Mouse (Mus musculus) kidney, embryonic 14.5 days (tissue): ENCODE measurements at regions not wholly inside any gene's neighbourhood (a gene's known extent, or its start where the extent isn't known, plus 50 kb on each side); places are given as distances from the start of the nearest gene placed in this dataset.
"Not testable (repeated sequence)": the region's sequence is repeated elsewhere in the genome, so short reads cannot be mapped to it uniquely, and the experiment has no call there.

ENCODE experiments used
- ATAC-seq: fragments of 200-750 bp; cut with Nextera tagmentation; 2 replicates; pipeline ENCODE4 v1.8.0; 2017; ENCODE audit warnings: moderate number of reproducible peaks, mild to moderate bottlenecking, moderate TSS enrichment, moderate library complexity; ENCODE audit not compliant: low FRiP score, low TSS enrichment
- H3K27ac ChIP-seq: fragments of 300-500 bp; sonication (generic); 2 replicates; pipeline ENCODE4 v1.5.1; 2014; ENCODE audit warnings: low read depth, mild to moderate bottlenecking, low read length, moderate library complexity, mixed read lengths
- H3K27me3 ChIP-seq: fragments of 300-500 bp; sonication (generic); 2 replicates; pipeline ENCODE4 v1.6.1; 2014; ENCODE audit warnings: mild to moderate bottlenecking, low read length; ENCODE audit not compliant: control insufficient read depth, insufficient read depth
- H3K36me3 ChIP-seq: fragments of 300-500 bp; sonication (generic); 2 replicates; pipeline ENCODE4 v1.6.1; 2014; ENCODE audit warnings: low read length, mixed read lengths; ENCODE audit not compliant: control insufficient read depth, insufficient read depth
- H3K4me1 ChIP-seq: fragments of 300-500 bp; sonication (generic); 2 replicates; pipeline ENCODE4 v1.6.1; 2014; ENCODE audit warnings: low read length, mixed read lengths; ENCODE audit not compliant: control insufficient read depth, insufficient read depth
- H3K4me2 ChIP-seq: fragments of 300-500 bp; sonication (generic); replicated peaks from 2 replicates; pipeline ENCODE4 v1.6.1; 2014; ENCODE audit warnings: low read depth, mild to moderate bottlenecking, low read length
- H3K4me3 ChIP-seq: fragments of 300-500 bp; sonication (generic); 2 replicates; pipeline ENCODE4 v1.5.1; 2014; ENCODE audit warnings: mild to moderate bottlenecking, low read length
- H3K9ac ChIP-seq: fragments of 300-500 bp; sonication (generic); 2 replicates; pipeline ENCODE4 v1.6.1; 2014; ENCODE audit warnings: low read depth, mild to moderate bottlenecking, low read length, moderate library complexity
- H3K9me3 ChIP-seq: fragments of 300-500 bp; sonication (generic); 2 replicates; pipeline ENCODE4 v1.6.1; 2016; ENCODE audit warnings: low read length; ENCODE audit not compliant: control insufficient read depth
- WGBS: fragments of 180-500 bp; shearing (Covaris S2); extraction: QIAGEN DNeasy Blood & Tissue Kit; methylation state at CpG from one replicate; pipeline ENCODE4 v1.1.7; 2014; 5-methylcytosine and 5-hydroxymethylcytosine counted together

- H3K9me3 ChIP-seq: no peaks in the 10 kb centered on the region
- H3K36me3 ChIP-seq: no peaks in the 10 kb centered on the region
- no peaks in the 10 kb centered on the region for H3K27me3 ChIP-seq
- no peak for ATAC-seq
- no peak overlapping the region for H3K4me3 ChIP-seq
- no peak overlapping the region for H3K9ac ChIP-seq
- WGBS: 67% methylated on average over 9 of the region's 9 CpGs
- H3K4me2 ChIP-seq: no peak overlapping the region
- no peaks in the 10 kb centered on the region for H3K4me1 ChIP-seq
- no peak overlapping the region for H3K27ac ChIP-seq
Measured at GRCm38 (mm10) chr13:57061656-57062055, 165.9 kb upstream of the Trpc7 start.

GRCm38 (mm10) chr13:57061074-57061473 is 165.3 kb upstream of the Trpc7 start:
- Histone ChIP-seq H3K9ac (no peak overlapping the region), H3K4me2 (no peak overlapping the region), H3K4me1 (no peaks in the 10 kb centered on the region), H3K36me3 (no peaks in the 10 kb centered on the region), H3K4me3 (no peak overlapping the region), H3K27me3 (no peaks in the 10 kb centered on the region), H3K9me3 (no peaks in the 10 kb centered on the region), H3K27ac (no peak overlapping the region)
- ATAC-seq: no peak
- WGBS: 71% methylated on average over 7 of the region's 7 CpGs

GRCm38 (mm10) chr13:57056786-57057185 is 161.0 kb upstream of the Trpc7 start:
- H3K4me1 ChIP-seq: no peaks in the 10 kb centered on the region
- H3K9me3 ChIP-seq: no peaks in the 10 kb centered on the region
- no peak overlapping the region for H3K4me3 ChIP-seq
- no peak overlapping the region for H3K27ac ChIP-seq
- 89% methylated on average over 15 of the region's 15 CpGs for WGBS
- no peak overlapping the region for H3K4me2 ChIP-seq
- no peaks in the 10 kb centered on the region for H3K36me3 ChIP-seq
- no peaks in the 10 kb centered on the region for H3K27me3 ChIP-seq
- ATAC-seq: no peak
- no peak overlapping the region for H3K9ac ChIP-seq

GRCm38 (mm10) chr13:57055409-57056195 is 159.8 kb upstream of the Trpc7 start:
- Histone ChIP-seq H3K9me3 (no peaks in the 10 kb centered on the region), H3K36me3 (no peaks in the 10 kb centered on the region), H3K27ac (no peak overlapping the region), H3K4me2 (no peak overlapping the region), H3K9ac (no peak overlapping the region), H3K4me1 (no peaks in the 10 kb centered on the region), H3K4me3 (no peak overlapping the region), H3K27me3 (no peaks in the 10 kb centered on the region)
- ATAC-seq: no peak
- 73% methylated on average over 12 of the region's 12 CpGs for WGBS

- no peak overlapping the region for H3K9ac ChIP-seq
- 73% methylated on average over 4 of the region's 4 CpGs for WGBS
- no peaks in the 10 kb centered on the region for H3K9me3 ChIP-seq
- H3K27me3 ChIP-seq: no peaks in the 10 kb centered on the region
- no peak overlapping the region for H3K4me2 ChIP-seq
- H3K4me3 ChIP-seq: no peak overlapping the region
- H3K36me3 ChIP-seq: no peaks in the 10 kb centered on the region
- ATAC-seq: no peak
- no peak overlapping the region for H3K27ac ChIP-seq
- H3K4me1 ChIP-seq: no peaks in the 10 kb centered on the region
Measured at GRCm38 (mm10) chr13:57053361-57053760, 157.6 kb upstream of the Trpc7 start.

- not testable (repeated sequence) for H3K4me3 ChIP-seq, H3K4me2 ChIP-seq, H3K4me1 ChIP-seq, ATAC-seq, H3K9ac ChIP-seq, H3K27me3 ChIP-seq, H3K27ac ChIP-seq, H3K9me3 ChIP-seq, H3K36me3 ChIP-seq
- 16% methylated on average over 6 of the region's 9 CpGs for WGBS
Measured at GRCm38 (mm10) chr13:57046130-57046529, 150.3 kb upstream of the Trpc7 start.

- no peaks in the 10 kb centered on the region for H3K9me3 ChIP-seq
- no peak for ATAC-seq
- no peak overlapping the region for H3K4me3 ChIP-seq
- H3K4me2 ChIP-seq: no peak overlapping the region
- 85% methylated on average over 8 of the region's 8 CpGs for WGBS
- no peaks in the 10 kb centered on the region for H3K27me3 ChIP-seq
- no peak overlapping the region for H3K9ac ChIP-seq
- H3K36me3 ChIP-seq: no peaks in the 10 kb centered on the region
- no peak overlapping the region for H3K27ac ChIP-seq
- H3K4me1 ChIP-seq: no peaks in the 10 kb centered on the region
Measured at GRCm38 (mm10) chr13:57044455-57044854, 148.7 kb upstream of the Trpc7 start.

- Histone ChIP-seq H3K4me3 (no peak overlapping the region), H3K9me3 (no peaks in the 10 kb centered on the region)
- 84% methylated on average over 15 of the region's 15 CpGs for WGBS
Measured at GRCm38 (mm10) chr13:57043316-57043974, 147.7 kb upstream of the Trpc7 start.

GRCm38 (mm10) chr13:57042514-57042913 is 146.7 kb upstream of the Trpc7 start:
- Histone ChIP-seq H3K4me1 (no peaks in the 10 kb centered on the region), H3K9me3 (no peaks in the 10 kb centered on the region), H3K4me2 (no peak overlapping the region), H3K27me3 (no peaks in the 10 kb centered on the region), H3K36me3 (no peaks in the 10 kb centered on the region), H3K9ac (no peak overlapping the region), H3K27ac (no peak overlapping the region), H3K4me3 (no peak overlapping the region)
- 84% methylated on average over 5 of the region's 5 CpGs for WGBS
- no peak for ATAC-seq

More at GRCm38 (mm10) chr13:57043316-57043974, 147.7 kb upstream of the Trpc7 start:
- Histone ChIP-seq H3K4me2 (no peak overlapping the region), H3K36me3 (no peaks in the 10 kb centered on the region), H3K4me1 (no peaks in the 10 kb centered on the region), H3K27me3 (no peaks in the 10 kb centered on the region), H3K9ac (no peak overlapping the region), H3K27ac (no peak overlapping the region)
- ATAC-seq: no peak
